Mouse (Mus musculus): ENCODE measurements around the gene Ocrl.

- no peak for TF ChIP-seq POLR2A (IDR thresholded peaks at IDR 0.05; ENCODE audit: low read depth, low read length)
- TF ChIP-seq CTCF (IDR thresholded peaks at IDR 0.05; ENCODE audit: borderline replicate concordance, insufficient read depth, low read length) = no peak
Measured at GRCm38 (mm10) chrX:47891907-47892430, 20.2 kb upstream of the Ocrl start.

Data from embryonic fibroblast, embryonic 13.5 days (primary cell).